Mouse (Mus musculus): ENCODE results near the gene Laptm5. TPM values are rescaled to one million over a fixed set of nuclear protein-coding genes. Genes with fewer than 3 reads are reported as not detected.

Laptm5 gene
- polyA plus RNA-seq, 1 experiment from 2014 or later = 24.9 TPM

DNA sequence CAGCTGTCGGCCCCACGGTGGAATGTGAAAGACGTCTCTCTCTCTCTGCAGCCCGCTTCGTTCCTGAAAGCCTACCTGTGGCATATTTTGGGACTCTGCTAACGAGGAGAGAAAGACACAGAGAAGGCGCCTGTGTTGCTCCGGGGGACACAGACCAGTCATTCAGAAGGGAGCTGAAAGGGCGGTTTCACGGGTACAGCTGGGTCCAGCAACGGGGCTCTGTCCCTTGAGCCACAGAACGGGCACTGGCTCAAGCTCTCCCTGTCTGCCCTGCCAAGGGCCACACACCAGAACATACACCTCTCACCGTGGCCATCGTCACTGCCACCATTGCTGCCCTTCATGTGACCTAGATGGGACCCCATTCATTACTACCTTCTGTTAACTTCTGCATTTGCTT lies 29.7 kb downstream of the Laptm5 start:
- no peaks in the 10 kb centered on the region for H3K36me3 ChIP-seq
- no peak overlapping the region for H3K4me3 ChIP-seq
- 0 out of 2 replicates have a peak, but pooled peaks cover 3% of the 10 kb centered on the region for H3K27me3 ChIP-seq
- no peak overlapping the region for H3K27ac ChIP-seq (replicated peaks)
- H3K9me3 ChIP-seq = no peaks in the 10 kb centered on the region
- 70% methylated on average over 14 of the region's 14 CpGs for WGBS
- no peak for ATAC-seq (ENCODE audit: low FRiP score, low read depth)
- H3K4me1 ChIP-seq (replicated peaks) = peaks cover 5% of the 10 kb centered on the region; the same call in 1 of the 2 replicates
- no peak overlapping the region for H3K9ac ChIP-seq
- H3K4me2 ChIP-seq = no peak overlapping the region

DNA sequence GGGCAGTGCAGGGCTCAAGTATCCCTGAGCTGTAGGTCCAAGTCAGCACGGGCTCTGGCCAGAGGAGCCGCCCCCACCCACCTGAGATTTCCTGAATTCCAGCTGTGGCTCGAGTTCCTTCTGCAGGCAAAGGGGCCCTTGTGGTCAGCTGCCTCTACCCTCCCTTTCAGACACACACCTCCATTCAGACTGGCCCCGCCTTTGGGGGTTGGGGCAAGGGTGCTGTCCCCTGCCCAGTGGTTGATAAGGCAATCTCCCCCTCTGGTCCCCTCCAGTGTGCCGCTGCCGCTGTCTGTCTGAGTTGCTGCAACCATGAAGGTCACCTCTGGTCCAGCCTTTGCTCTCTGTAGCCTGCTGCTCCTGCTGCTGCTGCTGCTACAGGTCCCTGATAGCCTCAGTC lies 31.2 kb downstream of the Laptm5 start, which contains the start of gene Matn1:
Gene Matn1 (plus strand): TSS at position 274 of the 400 bp plus-strand sequence.
- Histone ChIP-seq H3K27ac (replicated peaks) (no peak within 1 kb of the TSS), H3K4me3 (no peak within 1 kb of the TSS), H3K36me3 (no peaks in the 10 kb centered on the region), H3K4me1 (replicated peaks) (peaks cover 5% of the 10 kb centered on the region; the same call in 1 of the 2 replicates), H3K4me2 (no peak within 1 kb of the TSS), H3K9ac (no peak within 1 kb of the TSS), H3K9me3 (no peaks in the 10 kb centered on the region), H3K27me3 (0 out of 2 replicates have a peak, but pooled peaks cover 3% of the 10 kb centered on the region)
- 56% methylated on average over 6 of the region's 6 CpGs for WGBS
- no peak for ATAC-seq (ENCODE audit: low FRiP score, low read depth)

DNA sequence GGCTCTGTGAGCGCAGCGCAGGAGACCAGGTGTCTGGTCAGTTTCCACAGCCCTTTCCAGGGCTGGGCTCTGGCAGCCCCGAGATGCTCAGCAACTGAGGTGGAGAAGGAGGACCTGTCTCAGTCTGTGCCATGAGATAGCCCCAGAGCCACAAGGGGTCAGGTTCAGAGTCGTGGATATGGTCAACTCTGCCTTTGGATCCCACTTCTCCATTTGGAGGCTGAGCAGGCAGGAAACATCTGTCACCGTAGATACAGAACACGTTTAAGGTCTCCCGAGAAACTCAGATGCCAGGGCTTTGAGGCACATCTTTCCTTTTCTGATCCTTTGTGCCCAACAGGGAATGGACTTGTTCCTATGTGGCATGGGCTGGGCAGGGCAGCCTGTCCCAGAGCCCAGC lies 31.9 kb downstream of the Laptm5 start:
- H3K9ac ChIP-seq = no peak overlapping the region
- peaks cover 5% of the 10 kb centered on the region; the same call in 1 of the 2 replicates for H3K4me1 ChIP-seq (replicated peaks)
- H3K9me3 ChIP-seq = no peaks in the 10 kb centered on the region
- H3K27ac ChIP-seq (replicated peaks) = no peak overlapping the region
- WGBS = 78% methylated on average over 7 of the region's 7 CpGs
- H3K27me3 ChIP-seq = 0 out of 2 replicates have a peak, but pooled peaks cover 3% of the 10 kb centered on the region
- no peak overlapping the region for H3K4me2 ChIP-seq
- no peak for ATAC-seq (ENCODE audit: low FRiP score, low read depth)
- H3K36me3 ChIP-seq = no peaks in the 10 kb centered on the region
- H3K4me3 ChIP-seq = no peak overlapping the region

DNA sequence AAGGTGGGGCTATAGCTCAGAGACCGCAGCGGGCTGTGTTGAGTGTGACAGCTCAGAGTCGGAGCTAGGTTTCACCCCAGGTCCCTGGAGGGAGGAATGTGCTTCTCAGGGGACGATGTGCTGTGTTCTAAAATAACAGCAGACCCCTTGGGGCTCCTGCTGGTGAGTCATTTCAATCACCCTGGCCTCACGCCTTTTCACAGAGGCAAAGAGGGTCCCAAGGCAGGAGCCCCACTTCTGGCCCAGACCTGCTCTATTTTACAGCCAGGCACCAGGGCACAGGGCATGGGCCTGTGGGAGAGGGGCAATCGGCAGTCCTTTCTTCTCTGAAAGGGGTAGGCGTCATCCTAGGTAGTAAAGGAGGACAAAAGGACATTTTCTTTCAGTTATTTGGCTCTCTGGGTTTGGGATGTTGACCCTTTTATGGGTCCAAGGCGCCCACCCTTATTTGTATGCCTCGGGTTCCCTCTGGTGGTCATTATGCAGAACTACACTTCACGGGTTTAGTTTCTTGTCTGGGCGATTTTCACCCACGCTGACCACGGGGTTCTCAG lies 34.2 kb downstream of the Laptm5 start:
- no peak overlapping the region for H3K27ac ChIP-seq (replicated peaks)
- no peak overlapping the region for H3K4me2 ChIP-seq
- peaks cover 5% of the 10 kb centered on the region; the same call in 1 of the 2 replicates for H3K4me1 ChIP-seq (replicated peaks)
- H3K36me3 ChIP-seq = no peaks in the 10 kb centered on the region
- 21% methylated on average over 13 of the region's 13 CpGs for WGBS
- no peaks in the 10 kb centered on the region for H3K9me3 ChIP-seq
- H3K4me3 ChIP-seq = no peak overlapping the region
- 0 out of 2 replicates have a peak, but pooled peaks cover 3% of the 10 kb centered on the region for H3K27me3 ChIP-seq
- ATAC-seq (ENCODE audit: low FRiP score, low read depth) = peak; percentile 23; the same call in 1 of the 2 replicates
- H3K9ac ChIP-seq = peak overlapping the region; percentile 13; the same call in 1 of the 2 replicates

DNA sequence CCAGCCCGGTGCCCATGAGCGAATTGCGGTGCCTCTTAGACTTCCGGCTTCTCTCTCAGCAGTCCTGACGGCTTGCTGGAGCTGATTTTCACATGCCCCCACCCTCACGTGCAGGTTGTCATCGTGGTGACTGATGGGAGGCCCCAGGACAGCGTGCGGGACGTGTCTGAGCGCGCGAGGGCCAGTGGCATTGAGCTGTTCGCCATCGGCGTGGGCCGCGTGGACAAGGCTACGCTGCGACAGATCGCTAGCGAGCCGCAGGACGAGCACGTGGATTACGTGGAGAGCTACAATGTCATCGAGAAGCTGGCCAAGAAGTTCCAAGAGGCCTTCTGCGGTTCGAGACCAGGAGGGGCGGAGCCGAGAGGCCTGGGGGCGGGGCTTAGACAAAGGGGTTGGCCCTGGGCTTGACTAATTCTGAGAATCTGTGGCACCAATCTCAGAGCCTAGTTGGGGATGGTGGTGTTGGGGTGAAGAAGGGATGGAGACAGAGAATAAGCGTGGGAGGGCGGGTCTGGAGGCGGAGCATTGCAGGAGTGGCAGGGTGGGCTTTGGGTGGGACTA lies 37.0 kb downstream of the Laptm5 start:
- Histone ChIP-seq H3K4me3 (no peak overlapping the region), H3K9ac (no peak overlapping the region), H3K27ac (replicated peaks) (no peak overlapping the region), H3K4me2 (no peak overlapping the region), H3K9me3 (no peaks in the 10 kb centered on the region), H3K4me1 (replicated peaks) (peaks cover 5% of the 10 kb centered on the region; the same call in 1 of the 2 replicates), H3K27me3 (0 out of 2 replicates have a peak, but pooled peaks cover 3% of the 10 kb centered on the region), H3K36me3 (no peaks in the 10 kb centered on the region)
- 86% methylated on average over 35 of the region's 35 CpGs for WGBS
- no peak for ATAC-seq (ENCODE audit: low FRiP score, low read depth)

DNA sequence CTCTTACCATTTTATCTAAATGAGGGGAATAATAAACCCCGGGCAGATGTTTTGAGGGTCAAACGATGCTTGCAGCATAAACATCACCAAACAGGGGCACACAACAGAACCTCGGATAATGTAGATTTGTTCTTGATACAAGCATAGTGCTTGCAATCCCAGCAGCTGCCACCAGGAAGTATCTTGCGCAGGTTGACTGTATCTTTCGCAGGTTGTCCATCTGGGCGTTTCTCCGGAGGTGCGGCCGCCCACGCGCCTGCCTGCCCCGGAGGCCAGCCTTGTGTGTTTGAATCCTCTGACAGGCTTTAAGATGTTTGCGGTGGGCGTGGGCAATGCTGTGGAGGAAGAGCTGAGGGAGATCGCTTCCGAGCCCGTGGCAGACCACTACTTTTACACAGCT lies 39.6 kb downstream of the Laptm5 start:
- no peak for ATAC-seq (ENCODE audit: low FRiP score, low read depth)
- H3K9me3 ChIP-seq = no peaks in the 10 kb centered on the region
- H3K27ac ChIP-seq (replicated peaks) = no peak overlapping the region
- no peaks in the 10 kb centered on the region for H3K27me3 ChIP-seq
- H3K4me1 ChIP-seq (replicated peaks) = 0 out of 2 replicates have a peak, but pooled peaks cover 3% of the 10 kb centered on the region
- no peak overlapping the region for H3K4me2 ChIP-seq
- 53% methylated on average over 17 of the region's 17 CpGs for WGBS
- H3K9ac ChIP-seq = no peak overlapping the region
- H3K4me3 ChIP-seq = no peak overlapping the region
- H3K36me3 ChIP-seq = no peaks in the 10 kb centered on the region

DNA sequence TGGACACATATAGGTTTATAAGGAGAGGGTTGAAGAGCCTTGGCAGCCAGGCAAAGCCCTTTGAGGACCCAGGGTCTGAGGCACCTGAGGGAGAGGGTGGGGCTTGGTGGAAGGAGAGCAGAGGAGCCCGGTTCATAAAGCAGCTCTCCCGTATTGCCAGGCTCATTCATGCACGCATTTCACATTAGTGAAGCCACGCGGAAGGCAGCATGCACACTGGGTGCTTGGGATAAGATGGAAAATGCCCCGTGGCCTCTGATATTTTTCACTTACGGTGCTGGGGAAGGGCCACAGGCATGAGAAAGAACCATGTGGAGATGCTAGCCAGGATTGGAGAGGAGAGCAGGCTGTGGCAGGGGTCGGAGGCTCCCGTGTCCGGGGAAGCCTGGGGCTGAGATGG lies 44.2 kb downstream of the Laptm5 start:
- no peak for ATAC-seq (ENCODE audit: low FRiP score, low read depth)
- no peak overlapping the region for H3K9ac ChIP-seq
- peaks cover 7% of the 10 kb centered on the region; the same call in 1 of the 2 replicates for H3K4me1 ChIP-seq (replicated peaks)
- 58% methylated on average over 10 of the region's 10 CpGs for WGBS
- no peaks in the 10 kb centered on the region for H3K9me3 ChIP-seq
- no peak overlapping the region for H3K27ac ChIP-seq (replicated peaks)
- H3K36me3 ChIP-seq = no peaks in the 10 kb centered on the region
- no peaks in the 10 kb centered on the region for H3K27me3 ChIP-seq
- H3K4me3 ChIP-seq = no peak overlapping the region
- H3K4me2 ChIP-seq = no peak overlapping the region

DNA sequence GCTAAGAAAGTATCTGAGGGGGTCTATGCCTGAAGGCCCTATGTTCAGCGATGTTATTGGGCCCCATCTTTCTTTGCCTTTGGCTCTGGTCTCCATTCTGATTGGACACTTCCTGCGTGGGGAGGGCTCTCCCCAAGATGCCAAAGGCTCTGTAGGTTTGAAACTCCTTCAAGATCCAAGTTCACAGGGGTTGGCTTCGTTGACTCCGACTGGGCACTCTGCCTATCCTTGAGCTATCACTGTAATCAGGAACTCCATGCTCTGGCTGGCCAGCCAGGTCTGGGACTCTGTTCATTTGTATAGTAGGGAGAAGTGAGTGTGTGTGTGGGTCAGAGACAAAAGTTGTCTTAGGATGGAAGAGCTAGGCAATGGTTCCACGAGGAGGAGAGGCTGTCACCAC lies 45.9 kb downstream of the Laptm5 start:
- H3K9me3 ChIP-seq = no peaks in the 10 kb centered on the region
- 77% methylated on average over 5 of the region's 5 CpGs for WGBS
- no peak for ATAC-seq (ENCODE audit: low FRiP score, low read depth)

DNA sequence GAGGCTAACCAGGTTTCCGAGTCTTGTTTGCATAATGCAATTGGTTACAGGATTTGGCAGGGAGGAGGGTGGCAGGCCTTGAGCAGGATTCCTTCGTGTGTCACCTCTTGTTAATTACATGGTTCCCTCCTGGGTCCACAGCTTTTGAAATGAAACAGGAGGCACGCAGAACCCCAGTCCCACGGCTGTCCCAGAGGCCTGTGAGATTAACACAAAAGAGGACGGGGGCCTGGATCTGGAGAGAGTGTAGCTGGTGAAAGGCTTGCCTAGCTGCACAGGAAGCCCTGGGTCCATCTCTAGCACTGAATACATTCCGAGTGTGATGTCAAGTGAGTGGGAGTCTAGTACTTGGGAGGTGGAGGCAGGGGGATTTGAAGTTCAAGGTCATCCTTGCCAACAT lies 46.8 kb downstream of the Laptm5 start:
- whole genome bisulfite sequencing = 53% methylated on average over 6 of the region's 6 CpGs
- ATAC-seq (ENCODE audit: low FRiP score, low read depth) = no peak

More for the DNA sequence above, 45.9 kb downstream of the Laptm5 start:
- no peak overlapping the region for H3K27ac ChIP-seq (replicated peaks)
- no peaks in the 10 kb centered on the region for H3K36me3 ChIP-seq
- H3K4me1 ChIP-seq (replicated peaks) = peaks cover 7% of the 10 kb centered on the region; the same call in 1 of the 2 replicates
- H3K27me3 ChIP-seq = no peaks in the 10 kb centered on the region
- no peak overlapping the region for H3K4me3 ChIP-seq
- H3K4me2 ChIP-seq = no peak overlapping the region
- no peak overlapping the region for H3K9ac ChIP-seq

DNA sequence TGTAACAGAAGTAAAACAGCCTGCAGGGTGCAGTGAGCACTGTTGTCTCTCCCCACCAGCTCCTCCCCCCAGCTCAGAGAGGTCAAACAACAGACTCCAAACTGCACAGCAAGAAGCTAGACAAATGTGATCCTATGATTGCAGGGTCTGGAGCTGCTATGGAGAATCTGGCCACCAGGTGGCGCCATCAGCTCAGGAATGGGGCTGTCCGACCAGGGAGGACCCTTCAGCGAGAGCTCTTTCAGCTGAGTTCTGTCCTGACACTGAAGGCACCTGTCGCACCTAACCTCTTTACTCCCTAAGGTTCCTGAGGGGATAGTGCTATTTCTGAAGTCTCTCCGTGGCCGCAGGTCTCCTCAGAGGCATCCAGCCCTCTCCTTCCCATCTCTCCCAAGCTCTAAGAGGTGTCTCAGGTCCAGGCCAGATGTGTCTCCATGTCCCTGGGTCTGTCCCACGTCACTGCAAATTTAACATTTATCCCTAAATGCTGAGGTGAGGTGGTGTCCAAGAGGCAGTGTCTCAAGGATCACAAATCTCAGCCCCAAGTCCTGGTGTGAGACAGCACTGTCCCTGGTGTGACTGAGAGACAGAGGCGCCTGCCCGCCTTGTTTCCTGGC lies 47.3 kb downstream of the Laptm5 start:
- Histone ChIP-seq H3K36me3 (no peaks in the 10 kb centered on the region), H3K9ac (no peak overlapping the region), H3K27ac (replicated peaks) (no peak overlapping the region), H3K4me2 (no peak overlapping the region), H3K4me1 (replicated peaks) (peaks cover 7% of the 10 kb centered on the region; the same call in 1 of the 2 replicates), H3K9me3 (no peaks in the 10 kb centered on the region), H3K27me3 (no peaks in the 10 kb centered on the region), H3K4me3 (no peak overlapping the region)
- peak; percentile 79 for ATAC-seq (ENCODE audit: low FRiP score, low read depth)
- WGBS = 28% methylated on average over 9 of the region's 9 CpGs

More for the DNA sequence above, 46.8 kb downstream of the Laptm5 start:
- peaks cover 7% of the 10 kb centered on the region; the same call in 1 of the 2 replicates for H3K4me1 ChIP-seq (replicated peaks)
- H3K27me3 ChIP-seq = no peaks in the 10 kb centered on the region
- H3K4me2 ChIP-seq = no peak overlapping the region
- H3K4me3 ChIP-seq = no peak overlapping the region
- no peaks in the 10 kb centered on the region for H3K9me3 ChIP-seq
- no peak overlapping the region for H3K9ac ChIP-seq
- H3K27ac ChIP-seq (replicated peaks) = no peak overlapping the region
- H3K36me3 ChIP-seq = no peaks in the 10 kb centered on the region

DNA sequence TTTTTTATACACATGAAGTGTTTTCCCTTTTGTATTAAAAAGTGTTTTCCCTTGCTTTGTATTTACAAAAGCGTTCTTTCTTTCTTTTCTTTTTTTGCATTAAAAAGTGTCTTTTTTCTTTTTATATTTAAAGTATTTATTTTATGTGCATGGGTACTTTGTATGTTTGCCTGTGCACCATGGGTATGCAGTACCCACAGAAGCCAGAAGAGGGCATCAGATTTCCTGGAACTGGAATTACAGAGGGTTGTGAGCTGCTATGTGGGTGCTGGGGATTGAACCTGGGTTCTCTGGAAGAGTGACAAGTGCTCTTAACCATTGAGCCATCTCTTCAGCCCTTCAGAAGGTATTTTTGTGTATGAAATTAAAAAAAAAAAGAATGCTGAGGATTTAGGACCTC lies 58.4 kb downstream of the Laptm5 start:
- Histone ChIP-seq H3K9ac (no peak overlapping the region), H3K27me3 (no peaks in the 10 kb centered on the region), H3K4me3 (no peak overlapping the region), H3K4me1 (replicated peaks) (peaks cover 16% of the 10 kb centered on the region; the same call in 1 of the 2 replicates), H3K4me2 (no peak overlapping the region), H3K9me3 (no peaks in the 10 kb centered on the region), H3K36me3 (no peaks in the 10 kb centered on the region), H3K27ac (replicated peaks) (no peak overlapping the region)
- 97% methylated on average over 1 of the region's 1 CpGs for WGBS
- no peak for ATAC-seq (ENCODE audit: low FRiP score, low read depth)

DNA sequence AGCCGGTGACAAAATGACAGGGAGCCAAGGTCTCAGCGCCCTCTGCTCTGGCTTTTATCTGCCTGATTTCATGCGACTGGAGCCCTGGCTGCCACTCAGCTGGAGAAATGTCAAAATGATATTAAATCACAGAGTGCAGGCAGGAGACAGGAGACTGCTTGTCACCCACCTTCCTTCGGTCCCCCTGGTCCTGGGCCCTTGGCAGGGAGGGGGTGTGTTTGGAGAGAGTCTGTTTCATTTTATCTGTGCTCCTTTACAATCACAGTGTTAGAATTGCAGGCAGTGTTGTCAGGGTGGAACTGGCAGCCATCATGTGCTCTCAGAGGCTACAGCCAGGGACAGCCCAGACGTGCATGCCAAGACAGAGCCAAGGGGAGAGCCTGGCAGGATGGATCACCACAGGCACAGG lies 59.5 kb downstream of the Laptm5 start:
- no peak overlapping the region for H3K9ac ChIP-seq
- no peak overlapping the region for H3K4me3 ChIP-seq
- WGBS = 45% methylated on average over 5 of the region's 5 CpGs
- 0 out of 2 replicates have a peak overlapping the region, but pooled peaks have one; percentile 2 for H3K4me2 ChIP-seq
- peak; percentile 80 for ATAC-seq (ENCODE audit: low FRiP score, low read depth)
- peak overlapping the region; percentile 68 for H3K27ac ChIP-seq (replicated peaks)
- H3K4me1 ChIP-seq (replicated peaks) = peaks cover 16% of the 10 kb centered on the region; the same call in 1 of the 2 replicates
- no peaks in the 10 kb centered on the region for H3K36me3 ChIP-seq
- H3K27me3 ChIP-seq = no peaks in the 10 kb centered on the region
- no peaks in the 10 kb centered on the region for H3K9me3 ChIP-seq
